Mouse (Mus musculus): ENCODE results near the gene Ccng1.

DNA sequence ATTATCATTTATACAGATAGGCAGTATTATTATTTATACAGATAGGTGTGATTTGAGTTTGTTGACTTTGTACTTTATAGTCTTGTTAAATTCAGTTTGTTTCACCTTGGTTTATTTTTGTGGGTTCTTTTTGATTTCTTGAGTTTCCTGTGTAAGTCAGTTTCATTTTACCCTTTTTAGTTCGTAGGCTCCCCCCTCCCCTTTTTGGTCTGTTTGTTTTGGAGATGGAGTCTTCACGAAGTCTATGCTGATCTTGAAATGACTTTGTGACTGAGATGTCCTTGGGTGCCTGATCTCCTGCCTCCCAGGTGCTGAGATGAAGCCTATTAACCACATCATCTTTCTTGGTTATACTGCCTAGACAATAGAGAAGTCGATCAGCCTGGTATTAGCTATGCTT, 10.8 kb downstream of the Ccng1 start:
- TF ChIP-seq POLR2A (IDR thresholded peaks at IDR 0.05; ENCODE audit: borderline replicate concordance, control insufficient read depth, low read depth, low read length): no peak
- no peak for TF ChIP-seq CTCF (IDR thresholded peaks at IDR 0.05; ENCODE audit: control insufficient read depth, insufficient read depth, low read length)

Data from bone marrow, adult 2 months (tissue).